Mouse (Mus musculus) layer of hippocampus, adult 2 months (tissue): ENCODE measurements around the gene Gtpbp3. TPM values are rescaled to one million over a fixed set of nuclear protein-coding genes. Genes with fewer than 3 reads are reported as not detected.

Source experiments
- DNase-seq, 2 experiments: peaks; one replicate each; pipeline ENCODE4 v3.0.0; 2022; ENCODE audit warnings: low spot score in 2 of 2
- H3K27ac ChIP-seq: fragments of 200-600 bp; 2 replicates; pipeline ENCODE4 v1.8.1; 2022
- H3K4me3 ChIP-seq: fragments of 200-600 bp; 2 replicates; pipeline ENCODE4 v1.8.1; 2022; ENCODE audit warnings: mild to moderate bottlenecking
- CTCF ChIP-seq: fragments of 200-600 bp; conservative IDR thresholded peaks from 2 replicates; pipeline ENCODE4 v1.8.1; 2022; ENCODE audit warnings: antibody characterized with exemption, mild to moderate bottlenecking, moderate library complexity
- total RNA-seq, 2 experiments: library from RNA; stranded (reverse); gene quantifications; 2 replicates each; pipeline ENCODE4 v1.2.3; 2021

Gtpbp3 gene
- total RNA-seq, 2 experiments from 2014 or later = 28.7 to 32.1 TPM

GRCm38 (mm10) chr8:71535663-71536062 is 47.8 kb downstream of the Gtpbp3 start:
- Histone ChIP-seq H3K4me3 (no peak overlapping the region), H3K27ac (no peak overlapping the region)
- DNase-seq = no peak
- no peak for TF ChIP-seq CTCF

DNA sequence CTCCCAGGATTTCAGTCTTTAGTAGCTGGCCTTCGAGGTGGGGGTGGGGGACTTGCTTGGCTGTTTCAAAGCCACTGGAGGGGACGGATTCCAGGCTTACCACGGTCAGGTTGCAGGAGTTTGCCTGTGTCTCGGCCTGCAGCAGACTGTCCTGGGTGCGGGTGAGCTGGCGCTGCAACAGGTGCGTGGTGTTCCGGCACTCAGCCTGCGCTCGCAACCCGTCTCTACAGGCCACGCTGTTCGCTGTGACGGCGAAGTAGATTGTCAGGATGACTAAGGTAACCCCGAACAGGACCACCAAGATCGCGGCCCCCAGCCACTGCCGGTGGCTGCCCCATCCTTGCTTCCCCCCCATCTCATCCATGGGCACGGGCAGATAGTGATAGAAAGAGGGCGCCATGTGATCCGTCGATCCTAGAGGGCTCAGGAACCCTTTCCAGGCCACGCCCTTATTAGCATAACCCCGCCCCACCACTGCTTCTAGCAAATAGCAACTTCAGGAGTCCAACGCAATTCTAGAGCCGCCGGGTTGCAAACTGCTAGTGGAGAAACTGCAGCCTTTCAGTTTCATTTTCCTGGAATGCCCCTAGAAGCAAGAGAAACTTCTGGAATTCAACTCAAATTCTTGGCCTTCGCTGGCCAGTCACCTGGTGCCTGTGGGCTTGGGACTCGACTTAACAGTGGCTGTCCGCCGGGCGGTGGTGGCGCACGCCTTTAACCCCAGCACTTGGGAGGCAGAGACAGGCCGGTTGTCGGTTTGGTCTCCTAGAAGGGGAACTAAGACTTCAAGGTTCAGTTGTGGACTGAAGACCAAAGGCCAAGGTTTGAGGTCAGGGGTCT is 49.3 kb downstream of the Gtpbp3 start, which contains the start of gene Bst2:
Bst2 (minus strand) TSS at position 429 of the 840 bp plus-strand sequence.
- peak within 1 kb of the TSS; percentile 68; the same call in 1 of the 2 replicates for H3K27ac ChIP-seq
- H3K4me3 ChIP-seq = peak within 1 kb of the TSS; percentile 51
- TF ChIP-seq CTCF = 0 out of 2 replicates have a peak, but pooled peaks have one; percentile 3
- DNase-seq = peak in 1 of 2 experiments; percentile 41

GRCm38 (mm10) chr8:71542632-71543343 is 54.9 kb downstream of the Gtpbp3 start, which contains the start of gene Mvb12a:
TSS of gene Mvb12a (plus strand) at chr8:71542922.
- Histone ChIP-seq H3K4me3 (peak within 1 kb of the TSS; percentile 94), H3K27ac (peak within 1 kb of the TSS; percentile 88)
- TF ChIP-seq CTCF = no peak
- peak; percentile 97 to 99 for DNase-seq

DNA sequence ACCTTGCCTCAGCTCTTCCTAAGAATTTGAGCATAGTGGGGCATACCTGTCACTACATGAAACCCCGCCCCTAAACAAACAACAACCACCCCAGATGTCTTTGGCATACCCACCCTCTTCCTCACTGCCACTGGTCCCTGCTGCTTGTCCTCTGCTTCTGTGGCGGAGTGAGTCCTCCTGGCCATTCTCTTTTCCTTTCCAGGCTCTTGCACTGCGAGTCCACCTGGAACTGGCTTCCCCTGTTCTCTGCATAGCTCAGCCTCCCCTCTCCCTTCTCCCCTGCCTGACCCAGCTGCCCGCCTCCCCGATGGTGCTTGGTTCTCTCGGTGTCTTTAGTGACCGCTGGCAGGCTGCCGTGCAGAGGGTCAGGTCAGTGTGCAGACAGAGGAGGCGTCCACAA is 55.9 kb downstream of the Gtpbp3 start:
- no peak for DNase-seq
- no peak for TF ChIP-seq CTCF
- Histone ChIP-seq H3K27ac (no peak overlapping the region), H3K4me3 (peak overlapping the region; percentile 94)

GRCm38 (mm10) chr8:71545053-71545452 is 57.1 kb downstream of the Gtpbp3 start:
- no peak overlapping the region for H3K4me3 ChIP-seq
- no peak overlapping the region for H3K27ac ChIP-seq
- no peak for TF ChIP-seq CTCF
- DNase-seq = no peak

GRCm38 (mm10) chr8:71547590-71547989 is 59.7 kb downstream of the Gtpbp3 start:
- no peak for TF ChIP-seq CTCF
- H3K4me3 ChIP-seq = no peak overlapping the region
- H3K27ac ChIP-seq = no peak overlapping the region
- no peak for DNase-seq

Other genes starting within 250 kb of the Gtpbp3 start
- 10 to 100 TPM; 33.7 to 33.8 TPM for gene Myo9b, start 215.4 kb upstream of the Gtpbp3 start, total RNA-seq
- 1 to 10 TPM; 7.0 to 9.4 TPM for gene Haus8, start 215.2 kb upstream of the Gtpbp3 start, total RNA-seq
- gene Use1, start 121.3 kb upstream of the Gtpbp3 start, total RNA-seq = 100 to 1,000 TPM; 107 to 117 TPM
- 10 to 100 TPM; 15.4 to 15.9 TPM for gene Ocel1, start 116.8 kb upstream of the Gtpbp3 start, total RNA-seq
- 10 to 100 TPM; 41.9 TPM for gene Nr2f6, start 106.1 kb upstream of the Gtpbp3 start, total RNA-seq
- gene Ushbp1, start 92.3 kb upstream of the Gtpbp3 start, total RNA-seq = 1 to 10 TPM; 3.3 to 4.3 TPM
- gene Babam1, start 91.2 kb upstream of the Gtpbp3 start, total RNA-seq = 100 to 1,000 TPM in 1 of 2 experiments, 10 to 100 TPM in 1; 98.3 to 102 TPM
- under 1 TPM; 0.67 to 0.88 TPM for gene Ankle1, start 82.1 kb upstream of the Gtpbp3 start, total RNA-seq
- gene Abhd8, start 24.4 kb upstream of the Gtpbp3 start, total RNA-seq = 100 to 1,000 TPM; 260 to 270 TPM
- gene Mrpl34, start 23.1 kb upstream of the Gtpbp3 start, total RNA-seq = 10 to 100 TPM; 39.7 to 45.4 TPM
- gene Dda1, start 18.9 kb upstream of the Gtpbp3 start, total RNA-seq = 10 to 100 TPM; 83.2 to 89.7 TPM
- 10 to 100 TPM; 52.9 to 55.3 TPM for gene Ano8, start 2.1 kb upstream of the Gtpbp3 start, total RNA-seq
- 1 to 10 TPM; 7.3 to 7.7 TPM for gene Plvap, start 23.6 kb downstream of the Gtpbp3 start, total RNA-seq
- gene Ccdc194, start 37.6 kb downstream of the Gtpbp3 start, total RNA-seq = not detected
- 1 to 10 TPM; 3.4 to 5.0 TPM for gene Bst2, start 49.4 kb downstream of the Gtpbp3 start, total RNA-seq
- gene Mvb12a, start 54.8 kb downstream of the Gtpbp3 start, total RNA-seq = 10 to 100 TPM; 33.8 to 34.9 TPM
- gene Tmem221, start 70.8 kb downstream of the Gtpbp3 start, total RNA-seq = under 1 TPM; 0.22 to 0.31 TPM
- not detected for gene Nxnl1, start 78.5 kb downstream of the Gtpbp3 start, total RNA-seq
- gene Slc27a1, start 80.8 kb downstream of the Gtpbp3 start, total RNA-seq = 100 to 1,000 TPM; 125 to 126 TPM
- 10 to 100 TPM; 27.5 to 34.4 TPM for gene Pgls, start 104.1 kb downstream of the Gtpbp3 start, total RNA-seq
- gene Fam129c, start 109.5 kb downstream of the Gtpbp3 start, total RNA-seq = 1 to 10 TPM; 3.8 TPM
- 10 to 100 TPM; 52.4 to 60.1 TPM for gene Colgalt1, start 122.9 kb downstream of the Gtpbp3 start, total RNA-seq
- gene Unc13a, start 183.7 kb downstream of the Gtpbp3 start, total RNA-seq = 100 to 1,000 TPM; 263 to 264 TPM
- gene Jak3, start 188.2 kb downstream of the Gtpbp3 start, total RNA-seq = 1 to 10 TPM; 5.3 TPM
- gene Insl3, start 201.1 kb downstream of the Gtpbp3 start, total RNA-seq = 1 to 10 TPM in 1 of 2 experiments, not detected in 1; 2.1 TPM
- gene B3gnt3, start 213.7 kb downstream of the Gtpbp3 start, total RNA-seq = under 1 TPM; 0.72 to 0.81 TPM
- gene Fcho1, start 237.6 kb downstream of the Gtpbp3 start, total RNA-seq = 100 to 1,000 TPM; 101 to 112 TPM